Mouse (Mus musculus) heart, adult 2 months (tissue): ENCODE measurements around the gene Wif1.

Experiments
- CTCF ChIP-seq: fragments of 200-600 bp; IDR thresholded peaks from 2 replicates; pipeline ENCODE4 v1.8.1; 2022; ENCODE audit warnings: antibody characterized with exemption, mild to moderate bottlenecking, moderate library complexity
- EP300 ChIP-seq: fragments of 200-500 bp; IDR thresholded peaks from 2 replicates; pipeline ENCODE4 v1.6.1; 2011; ENCODE audit warnings: low read depth, low read length, control low read depth; ENCODE audit not compliant: insufficient read depth

DNA sequence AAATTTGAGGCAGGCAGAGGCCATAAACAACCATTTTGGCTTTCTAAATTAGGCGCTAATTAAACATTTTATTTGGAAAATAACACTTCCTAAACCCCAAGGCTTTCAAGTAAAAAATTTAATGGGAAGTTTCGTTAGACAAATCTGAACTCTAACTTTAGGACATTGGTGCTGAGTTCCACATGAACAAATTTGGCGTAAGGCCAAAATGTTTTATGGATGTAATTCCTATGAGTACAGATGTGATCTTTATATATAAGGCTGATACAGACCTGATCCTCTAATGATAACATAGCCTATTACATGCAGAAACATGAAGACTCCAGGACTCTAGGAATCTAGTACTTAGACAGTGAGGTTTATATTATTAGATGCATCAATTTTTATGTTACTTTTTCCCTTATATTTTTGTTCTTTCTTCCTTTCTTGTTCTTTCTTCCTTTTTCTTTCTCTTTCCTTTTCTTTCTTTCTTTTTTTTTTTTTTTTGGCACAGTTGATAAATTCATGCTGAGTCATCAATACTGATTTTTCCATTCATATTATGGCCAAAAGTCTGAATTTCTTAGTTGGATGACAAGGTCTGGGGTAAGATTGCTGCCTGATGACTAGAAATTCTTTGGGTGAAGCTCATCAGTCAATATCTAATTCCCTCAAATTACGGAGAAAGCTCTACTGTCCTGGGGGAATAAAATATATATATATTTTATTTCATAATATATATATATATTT, 5.0 kb downstream of the Wif1 start:
- TF ChIP-seq EP300 (no peak), CTCF (no peak)
